Mouse (Mus musculus) heart, embryonic 15.5 days (tissue): ENCODE data around the gene Eef1akmt2. TPM values are rescaled to one million over a fixed set of nuclear protein-coding genes. Genes with fewer than 3 reads are reported as not detected.

ENCODE experiments used
- ATAC-seq: fragments of 200-750 bp; cut with Nextera tagmentation; replicated peaks from 2 replicates; pipeline ENCODE4 v1.8.0; 2017; ENCODE audit warnings: low read depth, moderate TSS enrichment; ENCODE audit not compliant: insufficient number of reproducible peaks, insufficient read depth, low FRiP score
- H3K27ac ChIP-seq: fragments of 300-500 bp; sonication (generic); 2 replicates; pipeline ENCODE4 v1.5.1; 2015; ENCODE audit warnings: mild to moderate bottlenecking, inconsistent platforms
- H3K27me3 ChIP-seq: fragments of 300-500 bp; sonication (generic); 2 replicates; pipeline ENCODE4 v1.6.1; 2015; ENCODE audit warnings: inconsistent platforms
- H3K36me3 ChIP-seq: fragments of 300-500 bp; sonication (generic); 2 replicates; pipeline ENCODE4 v1.6.1; 2015; ENCODE audit warnings: mild to moderate bottlenecking, inconsistent platforms
- H3K4me1 ChIP-seq: fragments of 300-500 bp; sonication (generic); replicated peaks from 2 replicates; pipeline ENCODE4 v1.6.1; 2015; ENCODE audit warnings: inconsistent platforms
- H3K4me2 ChIP-seq: fragments of 300-500 bp; sonication (generic); 2 replicates; pipeline ENCODE4 v1.6.1; 2015; ENCODE audit warnings: inconsistent platforms, mild to moderate bottlenecking, moderate library complexity
- H3K4me3 ChIP-seq: fragments of 300-500 bp; sonication (generic); 2 replicates; pipeline ENCODE4 v1.5.1; 2015; ENCODE audit warnings: mild to moderate bottlenecking, inconsistent platforms
- H3K9ac ChIP-seq: fragments of 300-500 bp; sonication (generic); 2 replicates; pipeline ENCODE4 v1.6.1; 2015; ENCODE audit warnings: mild to moderate bottlenecking, inconsistent platforms
- H3K9me3 ChIP-seq: fragments of 300-500 bp; sonication (generic); replicated peaks from 2 replicates; pipeline ENCODE4 v1.6.1; 2016; ENCODE audit warnings: inconsistent platforms
- WGBS: fragments of 180-500 bp; shearing (Covaris S2); methylation state at CpG from one replicate; pipeline ENCODE4 v1.1.7; 2015; ENCODE audit warnings: mixed read lengths; 5-methylcytosine and 5-hydroxymethylcytosine counted together
- polyA plus RNA-seq: library from polyadenylated mRNA; unstranded; fragments of >200 nt; fragmentation: Nextera tagmentation; extraction: Ambion mirVana; gene quantifications from 2 replicates; pipeline ENCODE4 v1.2.1, GENCODE M21; 2015

Gene Eef1akmt2
- polyA plus RNA-seq, 1 experiment from 2014 or later = 35.5 TPM

DNA sequence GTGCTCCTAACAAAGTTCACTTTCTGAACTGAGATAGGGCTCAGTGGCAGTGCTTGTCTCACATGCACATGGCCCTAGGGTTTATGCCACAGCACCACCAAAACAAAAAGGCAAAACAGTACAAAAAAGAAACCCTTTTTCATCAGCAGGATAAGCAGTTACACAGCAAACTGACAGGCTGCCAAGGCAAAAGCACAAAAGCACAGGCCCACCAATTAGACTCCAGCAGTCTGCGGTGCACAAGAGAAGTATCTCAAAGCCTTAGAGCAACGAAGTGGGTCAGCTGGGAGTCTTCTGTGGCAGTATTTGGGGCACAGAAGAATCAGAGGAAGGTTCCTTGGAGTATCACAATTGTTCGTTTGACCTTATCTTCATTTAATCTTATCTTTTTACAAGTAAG lies 31.8 kb downstream of the Eef1akmt2 start:
- Histone ChIP-seq H3K27ac (no peak overlapping the region), H3K9me3 (no peaks in the 10 kb centered on the region), H3K9ac (no peak overlapping the region), H3K4me3 (no peak overlapping the region), H3K27me3 (no peaks in the 10 kb centered on the region), H3K4me2 (no peak overlapping the region), H3K4me1 (no peaks in the 10 kb centered on the region), H3K36me3 (peaks cover 4% of the 10 kb centered on the region; the same call in 1 of the 2 replicates)
- no peak for ATAC-seq
- WGBS = 78% methylated on average over 3 of the region's 3 CpGs

DNA sequence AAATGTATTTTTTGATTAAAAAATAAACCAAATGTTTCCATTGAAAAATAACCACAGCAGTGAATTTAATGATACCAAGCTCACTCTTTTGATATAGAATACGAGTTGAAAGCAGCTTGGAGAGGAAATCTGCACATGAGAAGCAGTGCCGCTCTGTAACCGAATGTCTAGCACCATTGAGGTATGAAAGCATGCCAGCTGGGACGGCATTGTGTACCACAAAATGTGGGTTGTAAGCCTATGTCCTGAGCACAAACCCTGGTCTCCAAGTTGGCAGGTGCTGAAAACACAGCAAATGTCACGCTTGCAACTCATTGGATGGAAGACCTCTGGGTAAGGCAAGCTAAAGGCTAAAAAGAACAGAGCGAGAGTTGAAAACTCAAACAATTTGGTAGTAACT lies 35.4 kb downstream of the Eef1akmt2 start:
- Histone ChIP-seq H3K4me3 (no peak overlapping the region), H3K36me3 (no peaks in the 10 kb centered on the region), H3K9me3 (no peaks in the 10 kb centered on the region), H3K4me1 (peaks cover 11% of the 10 kb centered on the region), H3K9ac (no peak overlapping the region), H3K27ac (no peak overlapping the region), H3K4me2 (no peak overlapping the region), H3K27me3 (no peaks in the 10 kb centered on the region)
- ATAC-seq = no peak
- WGBS = 92% methylated on average over 6 of the region's 6 CpGs

DNA sequence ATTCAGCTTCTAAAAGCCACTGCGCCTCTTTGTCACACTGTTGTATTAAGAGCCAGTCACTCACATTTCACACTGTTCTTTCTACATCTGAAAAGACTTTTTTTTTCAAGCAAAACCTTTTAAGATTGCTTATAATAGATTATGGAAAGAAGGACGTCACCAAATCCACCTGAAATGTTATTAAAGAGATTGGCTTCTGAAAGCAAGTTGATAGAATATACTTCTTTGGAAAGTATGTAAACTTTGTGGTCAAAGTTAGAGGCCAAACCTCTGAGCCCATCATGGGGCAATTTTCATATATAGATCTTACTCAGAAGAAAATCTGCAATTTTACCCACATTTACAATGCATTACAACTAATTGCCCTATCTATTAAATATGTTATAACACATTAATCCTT lies 35.9 kb downstream of the Eef1akmt2 start:
- no peak overlapping the region for H3K4me3 ChIP-seq
- no peak overlapping the region for H3K9ac ChIP-seq
- H3K4me1 ChIP-seq = peaks cover 16% of the 10 kb centered on the region
- no peak overlapping the region for H3K4me2 ChIP-seq
- ATAC-seq = no peak
- 86% methylated on average over 2 of the region's 2 CpGs for WGBS
- no peaks in the 10 kb centered on the region for H3K36me3 ChIP-seq
- H3K27me3 ChIP-seq = no peaks in the 10 kb centered on the region
- H3K9me3 ChIP-seq = no peaks in the 10 kb centered on the region
- H3K27ac ChIP-seq = no peak overlapping the region

DNA sequence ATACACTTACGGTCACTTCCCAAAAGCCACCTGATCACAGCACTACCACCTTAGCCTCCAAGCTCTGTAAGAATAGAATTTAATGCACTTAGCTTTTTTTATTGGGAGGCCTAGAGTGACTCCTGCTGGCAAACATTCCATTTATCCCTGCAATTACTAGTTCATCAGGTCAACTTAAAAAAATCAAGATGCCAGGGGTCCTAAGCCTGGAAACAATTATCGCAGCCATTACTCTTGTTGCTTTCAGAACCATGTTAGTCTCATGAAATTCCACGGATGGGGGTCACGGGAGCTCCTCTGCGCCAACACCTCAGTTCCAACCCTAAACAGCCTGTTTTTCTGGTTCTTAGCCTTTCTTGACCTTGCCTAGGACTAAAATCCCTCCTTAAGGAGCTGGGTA lies 37.4 kb downstream of the Eef1akmt2 start:
- Histone ChIP-seq H3K27ac (no peak overlapping the region), H3K4me2 (no peak overlapping the region), H3K27me3 (no peaks in the 10 kb centered on the region), H3K4me3 (no peak overlapping the region), H3K4me1 (peaks cover 30% of the 10 kb centered on the region), H3K9ac (no peak overlapping the region), H3K9me3 (no peaks in the 10 kb centered on the region), H3K36me3 (no peaks in the 10 kb centered on the region)
- WGBS = 82% methylated on average over 5 of the region's 5 CpGs
- no peak for ATAC-seq

DNA sequence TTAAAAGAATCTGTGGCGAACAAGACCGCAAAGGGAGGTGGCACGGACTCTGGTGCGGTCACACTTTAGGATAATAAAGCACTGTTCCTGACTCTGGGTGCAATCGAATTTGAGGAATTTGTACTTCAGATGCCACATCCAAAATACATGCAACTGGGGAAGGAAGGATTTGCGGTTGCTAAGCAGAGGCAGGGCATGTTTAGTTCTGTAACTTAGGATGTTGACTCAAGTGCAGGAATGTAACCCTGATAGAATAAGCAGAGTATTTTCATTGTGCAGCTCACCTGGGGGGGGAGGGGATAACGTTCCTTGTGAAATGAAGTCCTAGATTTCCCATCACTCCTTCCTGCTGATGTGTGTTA lies 38.4 kb downstream of the Eef1akmt2 start:
- Histone ChIP-seq H3K4me2 (peak overlapping the region; percentile 95), H3K36me3 (no peaks in the 10 kb centered on the region), H3K27me3 (no peaks in the 10 kb centered on the region), H3K9me3 (no peaks in the 10 kb centered on the region), H3K4me3 (peak overlapping the region; percentile 68), H3K9ac (peak overlapping the region; percentile 87), H3K27ac (peak overlapping the region; percentile 94), H3K4me1 (peaks cover 40% of the 10 kb centered on the region)
- no peak for ATAC-seq
- WGBS = 1% methylated on average over 7 of the region's 7 CpGs

DNA sequence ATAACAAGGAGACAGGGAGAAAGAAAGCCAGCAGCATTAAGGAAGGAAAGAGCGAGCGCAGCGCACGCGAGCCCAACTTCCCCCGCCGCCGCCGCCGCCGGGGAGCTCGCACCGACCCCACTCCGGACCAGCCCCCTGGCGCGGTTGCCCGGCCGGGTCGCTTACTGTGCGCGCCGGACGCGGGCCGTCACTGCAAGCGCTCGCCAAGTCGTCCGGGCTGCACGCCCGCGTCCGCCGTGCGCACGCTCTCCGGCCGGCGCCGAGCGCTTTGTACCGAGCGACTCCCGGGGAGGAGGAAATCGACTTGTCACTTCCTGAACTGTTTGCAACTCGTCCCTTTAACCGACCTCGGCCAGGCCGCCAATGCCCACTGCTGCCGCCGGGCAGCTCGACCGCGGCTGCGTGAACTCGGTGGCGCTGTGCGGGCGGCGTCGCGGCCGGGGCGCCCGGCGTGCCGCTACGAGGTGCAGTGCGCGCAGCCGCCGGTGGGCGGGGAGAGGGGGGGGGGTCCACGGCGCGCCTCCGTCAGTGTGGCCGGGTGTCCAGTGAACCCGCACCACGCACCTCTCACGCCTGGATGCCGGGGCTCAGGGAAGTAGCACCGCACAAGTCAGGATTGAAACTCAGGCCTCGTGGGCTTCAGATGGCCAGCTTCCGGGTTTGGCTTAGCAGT lies 38.9 kb downstream of the Eef1akmt2 start, which contains the start of gene Fam53b:
Fam53b (minus strand) TSS at position 471 of the 673 bp plus-strand sequence.
- ATAC-seq = peak; percentile 63
- H3K9me3 ChIP-seq = no peaks in the 10 kb centered on the region
- no peaks in the 10 kb centered on the region for H3K27me3 ChIP-seq
- peak within 1 kb of the TSS; percentile 87 for H3K9ac ChIP-seq
- peak within 1 kb of the TSS; percentile 95 for H3K4me2 ChIP-seq
- WGBS = under 1% methylated on average over 85 of the region's 85 CpGs
- H3K36me3 ChIP-seq = no peaks in the 10 kb centered on the region
- peak within 1 kb of the TSS; percentile 68 for H3K4me3 ChIP-seq
- peak within 1 kb of the TSS; percentile 94 for H3K27ac ChIP-seq
- peaks cover 45% of the 10 kb centered on the region for H3K4me1 ChIP-seq

DNA sequence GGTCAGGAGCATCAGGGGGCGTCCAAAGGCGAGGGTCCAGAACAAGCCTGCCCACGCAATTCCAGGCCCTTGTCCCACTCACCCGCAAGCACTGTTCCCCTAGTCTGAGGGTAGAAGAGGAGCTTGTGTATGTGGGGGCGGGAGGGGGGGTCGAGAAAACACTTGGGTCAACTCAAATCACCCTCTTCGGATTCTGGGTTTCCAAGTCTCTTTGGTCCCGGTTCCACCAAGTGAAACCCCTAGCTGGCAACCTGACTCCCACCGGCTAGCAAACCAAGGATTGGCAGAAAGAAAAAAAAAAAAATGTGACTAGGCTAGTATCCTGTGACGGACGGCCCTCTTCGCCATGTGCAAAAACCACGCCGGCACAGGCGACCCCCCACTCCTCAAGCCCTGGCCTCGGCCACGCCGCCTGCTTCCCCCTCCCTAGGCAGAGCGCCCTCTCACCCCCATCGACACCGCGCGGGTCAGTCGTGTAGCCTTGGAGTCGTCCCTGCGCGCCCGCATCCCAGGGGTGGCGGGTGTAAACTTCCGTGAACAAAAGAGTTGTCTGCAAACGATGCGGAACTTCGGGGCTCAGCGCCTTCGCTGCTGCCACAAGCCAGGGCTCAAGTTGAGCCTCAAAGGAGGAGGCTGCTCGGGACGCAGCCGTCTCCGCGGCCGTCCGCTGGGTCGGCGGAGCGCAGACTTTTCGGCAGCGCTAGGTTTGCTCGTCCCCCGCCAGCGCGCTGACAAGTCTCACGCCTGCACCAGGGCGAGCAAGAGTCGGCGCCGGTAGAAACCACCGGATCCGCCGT lies 39.7 kb downstream of the Eef1akmt2 start:
- H3K4me1 ChIP-seq = peaks cover 53% of the 10 kb centered on the region

DNA sequence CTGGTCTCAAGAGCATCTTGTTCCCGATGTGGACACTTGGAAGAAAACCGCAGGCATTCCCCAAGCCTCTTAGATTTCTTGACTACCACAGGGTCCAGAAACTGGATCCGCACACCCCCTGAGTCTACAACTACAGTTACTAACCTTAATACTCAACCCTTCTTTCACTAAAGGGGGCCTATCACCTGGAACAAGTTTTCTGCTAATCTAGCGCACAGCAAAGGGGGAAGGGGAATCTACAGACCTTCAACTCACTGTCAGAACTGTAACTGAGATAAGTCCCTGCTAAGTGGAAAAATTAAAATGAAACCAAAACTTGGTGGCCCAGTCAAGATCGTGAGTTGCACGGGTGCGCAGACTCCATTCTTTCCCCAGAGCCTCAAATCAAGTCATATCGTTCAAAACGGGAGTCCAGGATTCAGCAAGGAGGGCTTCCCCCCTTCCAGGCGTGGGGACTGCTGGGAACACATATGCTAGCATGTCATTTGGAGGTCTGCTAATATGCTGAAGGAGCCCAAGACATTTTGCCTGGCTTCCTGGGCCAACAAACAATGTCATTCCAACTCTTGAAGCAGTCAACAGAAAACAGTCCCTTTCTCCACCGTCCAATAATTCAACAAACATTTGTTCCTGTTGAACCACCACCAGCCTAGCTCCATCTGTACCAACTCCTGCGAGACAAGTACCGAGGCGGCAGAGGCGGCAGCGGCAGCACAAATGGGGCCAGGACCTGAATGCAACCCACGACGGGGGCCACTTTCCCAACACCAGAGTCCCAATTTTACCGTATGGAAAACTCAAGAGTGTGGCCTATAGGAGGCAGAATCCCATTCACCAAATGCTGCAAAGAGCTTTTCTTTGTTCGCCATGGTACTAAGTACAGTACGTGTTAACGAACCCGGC lies 40.5 kb downstream of the Eef1akmt2 start:
- no peaks in the 10 kb centered on the region for H3K27me3 ChIP-seq
- 11% methylated on average over 23 of the region's 23 CpGs for WGBS
- no peak for ATAC-seq
- H3K4me1 ChIP-seq = peaks cover 61% of the 10 kb centered on the region
- no peaks in the 10 kb centered on the region for H3K36me3 ChIP-seq
- H3K27ac ChIP-seq = peak overlapping the region; percentile 94
- H3K4me3 ChIP-seq = peak overlapping the region; percentile 68
- peak overlapping the region; percentile 87 for H3K9ac ChIP-seq
- H3K9me3 ChIP-seq = no peaks in the 10 kb centered on the region
- peak overlapping the region; percentile 95 for H3K4me2 ChIP-seq

More for the DNA sequence above, 39.7 kb downstream of the Eef1akmt2 start:
- peak overlapping the region; percentile 95 for H3K4me2 ChIP-seq
- WGBS = 1% methylated on average over 57 of the region's 59 CpGs
- H3K27me3 ChIP-seq = no peaks in the 10 kb centered on the region
- H3K4me3 ChIP-seq = peak overlapping the region; percentile 68
- H3K36me3 ChIP-seq = no peaks in the 10 kb centered on the region
- H3K9ac ChIP-seq = peak overlapping the region; percentile 87
- H3K27ac ChIP-seq = peak overlapping the region; percentile 94
- peak; percentile 53 for ATAC-seq
- H3K9me3 ChIP-seq = no peaks in the 10 kb centered on the region

DNA sequence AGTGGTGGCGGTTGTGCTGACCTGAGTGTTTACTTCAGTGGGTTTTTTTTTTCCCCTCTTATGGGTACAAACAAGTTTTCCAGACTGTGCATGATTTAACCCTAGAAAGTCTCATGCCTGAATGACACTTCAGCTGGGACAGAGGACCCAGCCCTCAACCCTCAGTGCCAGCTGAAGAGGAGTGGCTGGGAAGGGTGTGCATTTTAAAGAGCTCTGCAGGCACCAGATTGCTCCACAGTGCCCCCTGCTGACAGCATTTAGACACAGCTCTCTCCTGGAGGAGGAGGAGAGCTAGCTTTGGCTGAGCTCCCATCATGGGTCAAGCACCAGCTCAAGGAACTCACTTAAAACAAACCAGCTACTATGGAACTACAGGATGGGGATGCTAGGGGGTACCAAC lies 41.6 kb downstream of the Eef1akmt2 start:
- peaks cover 72% of the 10 kb centered on the region for H3K4me1 ChIP-seq
- no peaks in the 10 kb centered on the region for H3K27me3 ChIP-seq
- 72% methylated on average over 1 of the region's 1 CpGs for WGBS
- no peaks in the 10 kb centered on the region for H3K36me3 ChIP-seq
- peak overlapping the region; percentile 95 for H3K4me2 ChIP-seq
- no peak; the same call in 1 of the 2 replicates for ATAC-seq
- H3K27ac ChIP-seq = peak overlapping the region; percentile 58
- H3K9me3 ChIP-seq = no peaks in the 10 kb centered on the region
- 0 out of 2 replicates have a peak overlapping the region, but pooled peaks have one; percentile 16 for H3K9ac ChIP-seq
- H3K4me3 ChIP-seq = peak overlapping the region; percentile 68; the same call in 1 of the 2 replicates

DNA sequence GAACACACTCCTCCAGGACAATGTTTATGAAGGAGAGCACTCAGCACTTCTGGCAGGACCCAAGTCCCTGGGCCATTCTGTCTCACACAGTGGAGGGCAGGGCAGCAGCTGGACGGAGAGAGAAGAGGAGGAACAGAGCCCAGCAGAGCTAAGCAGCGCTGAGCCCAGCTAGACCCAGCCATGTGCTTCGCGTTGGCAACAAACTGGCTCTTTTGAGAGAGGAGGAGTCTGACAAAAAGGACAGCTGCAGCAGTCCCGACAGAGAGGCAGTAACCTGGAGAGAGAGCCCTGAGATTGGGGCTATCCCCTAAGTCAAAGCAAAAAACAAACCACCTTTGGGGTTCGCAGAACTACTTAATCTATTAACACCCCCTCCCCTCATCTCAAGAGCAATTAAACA lies 42.1 kb downstream of the Eef1akmt2 start:
- Histone ChIP-seq H3K4me3 (no peak overlapping the region), H3K4me1 (peaks cover 73% of the 10 kb centered on the region), H3K27me3 (no peaks in the 10 kb centered on the region), H3K9me3 (no peaks in the 10 kb centered on the region), H3K27ac (peak overlapping the region; percentile 58), H3K36me3 (no peaks in the 10 kb centered on the region), H3K9ac (0 out of 2 replicates have a peak overlapping the region, but pooled peaks have one; percentile 16), H3K4me2 (peak overlapping the region; percentile 95; the same call in 1 of the 2 replicates)
- no peak for ATAC-seq
- WGBS = 33% methylated on average over 6 of the region's 6 CpGs

DNA sequence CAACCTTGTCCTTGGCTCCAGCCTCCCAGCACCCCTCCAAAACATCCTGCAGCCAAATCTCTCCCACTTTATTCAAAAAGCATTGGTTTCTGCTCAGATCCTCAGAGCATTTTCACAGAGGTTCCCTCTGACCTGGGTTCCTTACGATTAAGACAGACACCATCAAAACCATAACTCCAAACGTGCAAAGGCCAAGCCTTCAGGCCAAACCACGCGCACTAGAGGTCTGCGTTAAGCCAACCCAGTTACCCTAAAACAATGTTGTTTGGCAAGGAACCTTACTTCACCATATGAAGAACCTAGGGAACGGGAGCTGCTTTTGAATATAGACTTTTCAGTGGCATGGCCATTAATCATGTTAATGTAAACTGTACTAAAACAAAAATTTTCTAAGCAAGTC lies 42.8 kb downstream of the Eef1akmt2 start:
- H3K9ac ChIP-seq = 0 out of 2 replicates have a peak overlapping the region, but pooled peaks have one; percentile 29
- H3K4me1 ChIP-seq = peaks cover 77% of the 10 kb centered on the region
- no peak overlapping the region for H3K4me3 ChIP-seq
- H3K4me2 ChIP-seq = no peak overlapping the region
- no peaks in the 10 kb centered on the region for H3K27me3 ChIP-seq
- H3K27ac ChIP-seq = 0 out of 2 replicates have a peak overlapping the region, but pooled peaks have one; percentile 58
- no peaks in the 10 kb centered on the region for H3K9me3 ChIP-seq
- 63% methylated on average over 6 of the region's 6 CpGs for WGBS
- no peak for ATAC-seq
- no peaks in the 10 kb centered on the region for H3K36me3 ChIP-seq
